Mouse (Mus musculus): ENCODE measurements at regions not wholly inside any gene's neighbourhood (a gene's known extent, or its start where the extent isn't known, plus 50 kb on each side); places are given as distances from the start of the nearest gene placed in this dataset.

- DNase-seq = no peak
Measured at GRCm38 (mm10) chr5:119434572-119434971, 235.9 kb upstream of the Tbx3 start.

DNA sequence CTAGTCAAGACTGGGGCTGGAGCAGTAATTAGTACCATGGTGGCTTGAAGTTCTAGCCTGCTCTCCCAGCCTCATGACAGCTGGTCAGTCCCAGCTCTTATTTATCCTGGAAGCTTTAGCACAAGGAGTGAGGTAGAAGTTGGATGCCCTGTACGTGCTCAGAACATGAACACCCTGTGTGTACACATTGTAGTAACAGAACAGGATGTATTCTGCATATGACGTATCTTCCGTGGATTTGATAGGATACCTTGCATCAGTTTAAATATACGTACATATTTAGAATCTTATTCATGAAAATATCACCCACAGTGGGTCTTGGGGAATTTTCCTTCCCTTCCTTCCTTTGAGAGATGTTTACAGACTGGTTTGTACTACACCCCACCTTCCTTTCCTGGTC lies 222.0 kb upstream of the Tbx3 start:
- DNase-seq = no peak

GRCm38 (mm10) chr5:119449166-119449565 lies 221.3 kb upstream of the Tbx3 start:
- DNase-seq = no peak

DNA sequence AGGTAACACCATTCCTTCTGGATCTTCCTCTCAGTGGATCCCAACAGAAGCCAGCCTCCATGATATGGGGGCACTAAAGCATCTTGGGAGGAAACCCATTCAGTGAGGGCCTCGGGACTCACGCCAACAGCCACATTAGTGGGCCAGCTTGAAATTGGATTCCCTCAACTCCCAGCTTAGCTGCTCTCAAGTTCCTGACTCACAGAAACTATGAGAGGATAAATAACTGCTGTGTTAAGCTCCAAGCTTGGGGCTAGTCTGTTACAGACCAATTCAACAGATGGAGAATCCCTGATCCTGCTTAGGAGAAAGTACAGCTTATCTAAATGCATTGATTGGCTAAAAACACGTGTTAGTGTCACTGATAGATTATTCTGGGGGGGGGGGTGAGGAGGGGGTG lies 210.7 kb upstream of the Tbx3 start:
- DNase-seq = no peak

- DNase-seq = no peak
Measured at GRCm38 (mm10) chr5:119462659-119463530, 207.6 kb upstream of the Tbx3 start.

DNA sequence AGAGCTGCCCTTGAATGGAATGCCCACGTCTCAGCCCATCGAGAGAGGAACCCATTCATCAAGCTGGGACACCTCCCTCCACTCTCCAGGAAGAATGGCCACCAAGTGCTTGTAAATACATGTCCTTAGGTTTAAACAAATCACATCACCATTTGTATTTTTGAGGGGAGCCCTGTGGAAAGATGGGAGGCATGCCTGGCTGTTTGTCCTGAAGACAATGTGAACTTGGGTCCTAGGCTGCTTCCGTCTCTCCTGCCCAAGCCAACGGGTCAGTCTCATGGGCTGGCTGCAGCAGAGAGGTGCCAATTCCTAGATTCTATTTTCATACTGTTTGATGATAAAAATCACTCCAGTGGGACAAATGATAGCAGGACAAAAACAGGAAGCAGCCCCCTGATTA lies 205.9 kb upstream of the Tbx3 start:
- no peak for DNase-seq

GRCm38 (mm10) chr5:119467346-119468085 lies 203.0 kb upstream of the Tbx3 start:
- peak; percentile 5 for DNase-seq

- no peak for DNase-seq
Measured at GRCm38 (mm10) chr5:119477926-119478325, 192.5 kb upstream of the Tbx3 start.

GRCm38 (mm10) chr5:119478331-119478730 lies 192.1 kb upstream of the Tbx3 start:
- DNase-seq = no peak

GRCm38 (mm10) chr5:119480191-119481190 lies 190.0 kb upstream of the Tbx3 start:
- peak; percentile 18 for DNase-seq

DNA sequence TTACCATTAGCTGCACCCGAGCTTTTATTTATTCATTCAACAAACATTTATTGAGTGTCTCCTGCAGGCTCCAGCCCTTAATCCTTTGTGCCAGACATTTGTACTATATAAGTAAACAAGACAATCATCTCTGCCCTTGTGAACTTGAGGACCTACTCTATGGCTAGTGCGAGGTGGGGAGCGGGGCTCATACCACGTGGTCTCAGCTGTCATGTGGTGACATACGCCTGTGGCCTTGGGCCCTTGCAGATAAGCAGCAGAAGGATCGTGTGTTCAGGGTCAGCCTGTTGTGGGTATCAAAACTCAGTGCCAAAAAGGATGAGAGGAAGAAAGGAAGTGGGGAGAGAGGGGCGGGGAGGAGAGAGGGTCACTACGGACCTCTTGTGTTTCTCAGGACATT lies 186.8 kb upstream of the Tbx3 start:
- DNase-seq = no peak

DNA sequence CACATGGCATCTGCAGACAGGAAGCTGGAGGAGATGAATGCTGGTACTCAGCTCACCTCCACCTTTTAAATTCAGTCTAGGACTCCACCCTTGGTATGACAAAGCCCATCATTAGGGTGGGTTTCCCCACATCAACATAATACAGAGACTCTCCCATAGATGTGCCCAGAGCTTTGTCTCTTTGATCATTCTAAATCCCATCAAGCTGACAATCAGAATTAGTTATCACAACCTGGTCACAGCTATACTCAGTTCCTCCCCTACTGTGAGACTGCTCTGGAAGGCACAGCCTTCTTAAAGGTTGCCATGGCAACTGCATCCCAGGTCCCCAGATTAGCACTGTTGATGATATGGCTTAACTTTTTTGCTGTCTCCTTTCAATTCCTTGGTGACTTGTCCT lies 184.3 kb upstream of the Tbx3 start:
- no peak for DNase-seq

- DNase-seq = no peak
Measured at GRCm38 (mm10) chr5:119487184-119487583, 183.3 kb upstream of the Tbx3 start.

DNA sequence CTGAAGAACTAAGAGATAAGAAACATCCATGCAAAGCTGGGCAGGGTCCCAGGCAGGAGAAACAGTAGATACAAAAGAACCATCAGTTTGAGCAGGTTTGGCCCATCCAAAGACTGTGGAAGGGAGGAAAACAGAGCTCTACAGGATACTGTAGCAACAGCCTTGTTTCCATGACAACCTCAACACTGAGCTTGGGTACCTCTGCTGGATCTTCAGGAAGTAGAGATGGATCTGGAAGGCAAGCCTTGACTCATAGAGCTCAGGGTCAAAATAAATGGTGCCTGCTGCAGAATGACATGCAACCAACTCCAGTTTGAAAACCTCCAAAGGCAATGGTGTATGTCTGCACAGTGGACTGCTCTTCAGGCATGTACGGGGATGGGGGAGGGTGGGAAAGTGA lies 173.0 kb upstream of the Tbx3 start:
- no peak for DNase-seq

DNA sequence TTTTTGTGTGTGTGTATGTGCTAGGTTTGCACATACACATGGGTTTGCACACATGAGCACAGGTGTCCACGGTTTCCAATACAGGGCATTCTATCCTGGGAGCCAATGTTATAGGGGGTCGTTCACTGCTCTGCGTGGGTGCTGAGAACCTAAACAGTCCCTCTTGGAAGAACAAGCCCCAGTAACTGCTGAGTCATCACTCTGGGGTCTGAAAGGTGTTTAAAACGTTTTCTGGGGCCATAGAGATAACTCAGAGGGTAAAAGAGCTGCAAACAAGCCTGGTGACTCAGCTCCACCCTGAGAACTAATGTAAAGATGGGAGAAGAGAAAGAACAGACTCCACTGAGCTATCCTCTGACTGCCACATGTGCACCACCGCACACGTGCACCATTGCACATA lies 172.0 kb upstream of the Tbx3 start:
- no peak for DNase-seq

DNA sequence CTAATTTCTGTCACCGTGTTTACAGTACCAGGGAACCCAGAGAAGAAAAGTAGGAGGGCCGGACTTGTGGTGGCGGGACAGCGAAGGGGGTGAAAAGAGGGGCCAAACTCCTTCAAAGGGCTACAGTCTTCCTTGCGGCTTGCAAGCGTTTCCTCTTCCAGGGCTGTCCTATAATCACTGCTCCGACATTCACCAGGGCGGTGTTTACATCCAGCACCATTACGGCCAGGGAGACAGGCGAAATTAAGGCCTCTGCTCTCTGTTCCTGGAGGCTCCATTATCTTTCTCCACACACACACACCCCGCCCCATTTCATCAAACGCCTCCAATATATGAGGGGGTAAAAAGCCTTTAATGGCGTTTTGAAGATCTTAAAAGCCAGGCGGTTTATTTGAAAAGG lies 162.8 kb upstream of the Tbx3 start:
- no peak for DNase-seq

GRCm38 (mm10) chr5:119518506-119519252 lies 151.8 kb upstream of the Tbx3 start:
- DNase-seq = no peak

GRCm38 (mm10) chr5:119524171-119524570 lies 146.3 kb upstream of the Tbx3 start:
- DNase-seq = no peak

DNA sequence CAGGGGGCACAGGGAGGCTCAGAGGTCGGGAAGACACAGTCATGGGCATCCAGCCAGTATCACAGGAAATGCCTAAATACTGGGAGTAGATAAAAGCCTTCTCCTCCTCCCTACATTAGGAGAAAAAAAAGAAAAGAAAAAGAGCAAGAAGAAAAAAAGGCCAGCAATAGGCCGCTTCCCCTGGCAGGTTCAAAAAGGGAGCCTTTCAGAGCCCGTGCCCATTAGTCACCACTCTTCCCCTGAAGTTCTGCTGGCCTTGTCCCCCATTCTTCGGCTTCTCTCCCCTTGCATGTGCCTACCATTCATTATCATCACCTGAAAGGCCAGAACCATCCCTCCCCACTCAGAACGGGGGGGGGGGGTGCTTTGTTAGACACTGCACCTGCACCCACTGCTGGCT lies 144.5 kb upstream of the Tbx3 start:
- no peak for DNase-seq

DNA sequence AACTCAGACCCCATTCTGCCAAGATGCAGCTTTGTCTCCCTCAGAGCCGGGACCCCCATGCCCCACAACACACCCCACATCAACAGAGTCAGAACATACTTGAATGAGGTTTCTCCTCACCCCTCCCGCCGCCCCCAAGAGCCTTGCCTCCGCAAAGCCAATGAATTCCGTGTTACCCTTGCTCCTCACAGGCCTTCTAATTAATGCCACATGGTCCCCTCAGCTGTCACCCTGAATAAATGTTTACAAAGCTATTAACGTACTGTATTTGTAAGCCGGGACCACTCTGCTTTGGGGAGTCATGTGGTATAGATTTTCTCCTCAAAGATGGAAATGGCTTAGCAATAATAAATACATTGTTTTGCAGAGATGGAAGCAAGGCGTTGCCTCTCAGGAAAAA lies 140.5 kb upstream of the Tbx3 start:
- DNase-seq = no peak

DNA sequence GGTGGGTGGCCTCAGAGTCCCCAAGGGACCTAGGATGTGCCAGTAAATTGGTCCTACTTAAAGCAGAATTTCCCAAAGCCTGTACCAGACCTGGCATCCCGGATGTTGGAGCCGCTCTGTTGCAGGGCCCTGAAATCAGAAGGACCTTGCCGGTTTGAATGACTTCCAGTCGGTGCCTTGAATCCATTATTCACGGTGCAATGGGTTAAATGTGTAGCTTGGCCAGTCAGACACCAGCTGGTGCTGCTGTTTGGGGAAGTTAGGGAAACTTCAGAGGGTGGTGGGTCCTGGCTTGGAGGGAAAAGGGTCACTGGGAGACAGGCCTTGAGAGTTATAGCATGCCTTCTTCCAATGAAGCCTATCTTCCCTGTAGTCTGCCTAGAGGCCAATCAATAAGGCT lies 135.5 kb upstream of the Tbx3 start:
- no peak for DNase-seq

- no peak for DNase-seq
Measured at GRCm38 (mm10) chr5:119542836-119543235, 127.6 kb upstream of the Tbx3 start.
